Mouse (Mus musculus): ENCODE results near the gene Ostn. TPM values are rescaled to one million over a fixed set of nuclear protein-coding genes. Genes with fewer than 3 reads are reported as not detected.

Ostn gene
- polyA plus RNA-seq (2012; fragmentation: generic; extraction: Trizol), result not detected

DNA sequence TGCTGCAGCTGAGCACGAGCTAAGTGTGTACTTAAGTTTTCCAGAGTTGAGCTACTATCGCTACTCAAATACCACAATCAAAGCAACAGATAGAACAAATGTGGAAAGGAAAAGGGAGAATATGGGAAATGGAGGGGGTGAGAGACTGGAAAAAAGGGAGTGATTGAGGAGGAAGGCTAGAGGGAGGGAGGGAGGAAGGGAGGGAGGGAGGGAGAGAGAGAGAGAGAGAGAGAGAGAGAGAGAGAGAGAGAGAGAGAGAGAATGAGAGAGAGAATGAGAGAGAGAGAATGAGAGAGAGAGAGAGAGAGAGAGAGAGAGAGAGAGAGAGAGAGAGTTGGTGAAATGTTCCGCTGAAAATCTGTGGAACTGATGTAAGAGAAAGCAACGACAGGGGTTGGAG, at the start of gene Ostn:
TSS of gene Ostn (plus strand) at position 301 of the 400 bp plus-strand sequence.

DNA sequence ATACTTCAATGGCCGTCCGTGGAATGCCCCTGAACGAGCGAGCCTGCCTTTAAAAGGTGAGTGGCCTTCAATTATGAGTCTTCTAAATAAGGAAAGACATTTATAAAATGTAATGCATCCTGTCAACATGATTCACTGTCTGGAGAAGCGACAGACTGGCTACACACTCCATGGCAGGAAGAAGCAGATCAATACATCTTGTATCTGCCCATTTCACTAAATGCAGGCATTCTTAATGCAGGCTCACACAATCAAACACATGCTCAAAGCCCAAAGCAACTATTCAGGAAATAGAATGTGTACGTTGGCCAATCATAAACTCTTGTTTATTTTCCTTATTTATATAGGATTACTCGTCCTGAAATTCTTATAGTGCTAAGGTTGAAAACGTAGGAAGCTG, 62.9 kb downstream of the Ostn start, which contains the start of gene Uts2b:
TSS of gene Uts2b (minus strand) at position 49 of the 400 bp plus-strand sequence.

DNA sequence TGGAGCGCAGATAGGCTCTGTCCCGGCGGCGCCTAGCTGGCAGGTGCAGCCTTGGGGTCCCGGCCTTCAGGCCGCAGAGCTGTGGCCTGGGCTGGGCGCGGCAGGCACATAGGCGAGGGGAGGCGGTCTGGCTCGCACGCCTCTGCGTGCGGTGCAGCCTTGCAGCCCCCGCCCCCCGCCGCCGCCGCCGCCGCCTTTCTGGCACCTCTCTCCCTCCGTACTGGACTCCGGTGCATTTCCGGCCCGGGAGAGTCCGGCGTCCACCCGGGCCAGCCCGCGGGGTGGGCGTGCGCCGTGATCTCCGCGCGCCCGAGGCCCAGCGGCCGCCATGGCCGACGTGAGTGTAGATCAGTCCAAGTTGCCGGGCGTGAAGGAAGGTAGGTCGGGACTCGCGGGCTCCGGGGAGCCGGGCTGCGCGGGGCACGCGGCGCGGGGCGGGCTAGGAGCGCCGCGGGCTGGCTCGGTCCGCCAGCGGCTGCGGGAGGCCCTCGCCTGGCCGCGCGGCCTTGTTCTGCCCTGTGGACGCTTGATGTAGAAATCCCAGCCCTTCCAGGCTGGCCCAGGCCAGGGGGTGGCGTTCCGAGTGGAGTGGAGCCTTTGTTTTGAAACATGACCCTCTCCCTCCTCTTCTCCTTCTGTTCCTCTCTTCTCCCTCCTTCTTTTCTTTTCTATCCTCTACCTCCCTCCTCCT, 81.6 kb downstream of the Ostn start, which contains the start of gene Ccdc50:
TSS of gene Ccdc50 (plus strand) at position 109 of the 691 bp plus-strand sequence.

Other genes with a start within 250 kb of the Ostn start
- not detected for gene Uts2b, start 62.8 kb downstream of the Ostn start, polyA plus RNA-seq (2012; fragmentation: generic; extraction: Trizol)
- 1 to 10 TPM; 1.2 to 7.2 TPM for gene Ccdc50, start 81.4 kb downstream of the Ostn start, polyA plus RNA-seq (2012; fragmentation: generic; extraction: Trizol)